Mouse (Mus musculus): ENCODE data around the gene Grn. TPM values are rescaled to one million over a fixed set of nuclear protein-coding genes. Genes with fewer than 3 reads are reported as not detected.
A peak's percentile ranks its signal among the peaks of the same experiment; 100 is the strongest.

The Grn gene
- polyA plus RNA-seq, 1 experiment from 2014 or later = 88.6 TPM

DNA sequence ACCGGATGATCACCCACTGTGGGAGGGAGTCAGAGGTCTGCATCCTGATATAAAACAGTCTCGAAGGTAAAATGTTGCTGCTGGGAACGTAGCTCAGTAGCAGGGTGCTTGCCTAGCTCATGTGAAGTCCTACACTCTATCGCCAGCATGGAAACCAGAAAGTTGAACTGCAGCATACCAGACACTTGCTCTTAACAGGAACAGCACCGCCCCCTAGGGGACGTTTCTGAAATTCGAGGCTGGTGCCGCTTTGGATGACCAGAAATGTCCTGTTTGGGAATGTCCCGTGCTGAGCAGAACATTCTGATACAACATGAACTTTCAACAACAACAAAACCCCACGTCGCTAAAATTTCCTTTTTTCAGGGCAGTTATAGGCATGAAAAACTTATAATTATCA lies 18.4 kb upstream of the Grn start:
- no peaks in the 10 kb centered on the region for H3K9me3 ChIP-seq
- H3K4me3 ChIP-seq = no peak overlapping the region
- H3K4me1 ChIP-seq (replicated peaks) = peaks cover 20% of the 10 kb centered on the region
- no peak overlapping the region for H3K9ac ChIP-seq
- no peaks in the 10 kb centered on the region for H3K27me3 ChIP-seq
- ATAC-seq (ENCODE audit: low read depth) = no peak
- WGBS = 9% methylated on average over 11 of the region's 11 CpGs
- no peak overlapping the region for H3K4me2 ChIP-seq
- H3K36me3 ChIP-seq = no peaks in the 10 kb centered on the region
- no peak overlapping the region for H3K27ac ChIP-seq (replicated peaks)

DNA sequence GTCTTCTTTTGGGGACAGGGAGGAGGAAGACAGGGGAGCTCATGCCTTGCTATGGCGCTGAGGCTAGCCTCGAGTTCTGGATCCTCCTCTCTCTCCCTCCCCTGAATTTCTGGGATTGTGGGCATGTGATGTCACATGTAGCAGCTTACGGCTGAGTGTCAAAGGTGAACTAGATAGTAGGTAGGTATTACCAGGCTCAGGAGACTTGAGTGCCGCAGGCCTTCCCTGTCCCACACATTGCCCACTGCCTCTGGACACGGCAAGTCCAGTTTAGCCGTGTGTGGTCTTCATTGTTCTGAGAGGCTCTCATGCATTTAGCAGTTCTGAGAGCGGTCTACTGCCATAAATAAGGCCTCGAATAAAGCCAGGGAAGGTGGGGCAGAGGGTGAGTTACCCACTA lies 17.1 kb upstream of the Grn start:
- 63% methylated on average over 8 of the region's 8 CpGs for WGBS
- peaks cover 12% of the 10 kb centered on the region for H3K4me1 ChIP-seq (replicated peaks)
- no peaks in the 10 kb centered on the region for H3K9me3 ChIP-seq
- H3K9ac ChIP-seq = no peak overlapping the region
- no peaks in the 10 kb centered on the region for H3K27me3 ChIP-seq
- no peaks in the 10 kb centered on the region for H3K36me3 ChIP-seq
- no peak for ATAC-seq (ENCODE audit: low read depth)
- no peak overlapping the region for H3K4me3 ChIP-seq
- H3K27ac ChIP-seq (replicated peaks) = no peak overlapping the region
- no peak overlapping the region for H3K4me2 ChIP-seq

DNA sequence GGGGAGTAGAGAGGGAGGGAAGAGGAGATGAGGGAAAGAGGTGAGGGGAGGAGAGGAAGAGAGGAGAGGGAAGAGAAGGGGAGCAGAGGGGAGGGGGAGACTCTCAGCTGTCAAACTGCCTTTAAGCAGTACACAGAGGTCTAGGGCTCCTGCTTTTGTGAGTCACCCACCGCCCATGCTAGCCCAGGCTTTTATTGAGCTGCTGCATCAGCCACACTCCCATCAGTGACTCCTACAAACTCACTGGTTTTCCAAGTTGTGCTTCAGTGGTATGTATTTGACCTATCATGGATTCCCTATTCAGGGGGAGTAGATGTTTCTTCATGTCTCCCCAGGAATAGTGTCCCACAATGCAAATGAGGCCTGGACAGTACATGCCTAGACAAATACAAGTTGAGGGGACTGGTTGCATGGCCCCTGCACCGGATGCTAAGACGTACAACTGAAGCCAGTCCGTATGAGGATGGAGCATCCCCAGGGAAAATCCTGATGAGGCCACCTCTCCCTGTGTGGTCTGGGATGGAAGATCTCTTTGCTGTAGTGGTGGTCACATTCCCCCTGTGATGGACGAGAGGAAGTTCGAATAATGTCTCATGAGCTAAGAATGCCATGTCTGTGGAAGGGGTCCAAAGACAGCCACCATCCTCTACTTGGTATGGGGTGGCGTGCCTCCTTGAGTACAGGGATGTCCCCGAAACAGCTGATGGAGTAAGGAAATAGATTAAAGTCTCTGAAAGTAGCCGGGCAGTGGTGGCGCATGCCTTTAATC lies 14.9 kb upstream of the Grn start:
- Histone ChIP-seq H3K4me1 (replicated peaks) (peaks cover 4% of the 10 kb centered on the region; the same call in 1 of the 2 replicates), H3K36me3 (no peaks in the 10 kb centered on the region), H3K9me3 (no peaks in the 10 kb centered on the region), H3K4me3 (no peak overlapping the region), H3K4me2 (no peak overlapping the region), H3K27me3 (no peaks in the 10 kb centered on the region), H3K9ac (no peak overlapping the region), H3K27ac (replicated peaks) (no peak overlapping the region)
- no peak for ATAC-seq (ENCODE audit: low read depth)
- 73% methylated on average over 10 of the region's 10 CpGs for WGBS

DNA sequence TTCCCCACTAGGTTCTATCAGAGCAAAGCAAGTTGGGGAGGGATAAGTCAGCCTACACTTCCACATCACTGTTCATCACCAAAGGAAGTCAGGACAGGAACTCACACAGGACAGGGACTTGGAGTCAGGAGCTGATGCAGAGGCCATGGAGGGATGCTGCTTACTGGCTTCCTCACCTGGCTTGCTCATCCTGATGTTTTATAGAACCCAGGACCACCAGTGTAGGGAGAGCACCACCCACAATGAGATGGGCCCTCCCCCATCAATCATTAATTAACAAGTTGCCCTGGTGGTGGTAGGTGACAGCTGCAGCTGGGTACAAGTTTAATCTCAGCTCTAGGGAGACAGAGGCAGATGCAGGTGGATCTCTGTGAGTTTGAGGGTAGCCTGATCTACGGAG lies 13.0 kb upstream of the Grn start:
- Histone ChIP-seq H3K36me3 (no peaks in the 10 kb centered on the region), H3K4me2 (no peak overlapping the region), H3K9ac (no peak overlapping the region), H3K4me1 (replicated peaks) (no peaks in the 10 kb centered on the region), H3K27me3 (no peaks in the 10 kb centered on the region), H3K4me3 (no peak overlapping the region), H3K27ac (replicated peaks) (no peak overlapping the region), H3K9me3 (no peaks in the 10 kb centered on the region)
- WGBS = 85% methylated on average over 1 of the region's 1 CpGs
- no peak for ATAC-seq (ENCODE audit: low read depth)

DNA sequence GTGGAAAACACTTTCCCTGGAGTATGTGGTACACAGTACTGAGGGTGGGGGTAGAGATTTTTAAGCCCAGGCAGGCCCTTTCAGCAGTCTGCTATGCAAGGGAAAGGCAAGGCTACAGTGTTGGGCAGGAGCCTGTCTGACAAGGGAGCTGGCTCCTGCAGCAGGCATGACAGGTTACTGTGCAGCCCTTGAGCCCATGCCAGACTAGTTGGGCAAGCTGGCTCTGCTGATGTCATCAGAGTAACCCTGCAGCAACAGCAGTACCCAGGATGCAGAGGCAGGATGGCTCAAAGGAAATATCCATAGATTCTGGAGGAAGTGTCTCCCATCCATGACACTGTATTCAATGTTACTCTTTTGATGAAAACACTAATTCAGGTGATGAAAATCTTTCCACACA lies 11.2 kb upstream of the Grn start:
- no peak overlapping the region for H3K4me2 ChIP-seq
- no peaks in the 10 kb centered on the region for H3K9me3 ChIP-seq
- H3K9ac ChIP-seq = no peak overlapping the region
- H3K27ac ChIP-seq (replicated peaks) = no peak overlapping the region
- no peaks in the 10 kb centered on the region for H3K36me3 ChIP-seq
- H3K4me1 ChIP-seq (replicated peaks) = no peaks in the 10 kb centered on the region
- no peak for ATAC-seq (ENCODE audit: low read depth)
- no peak overlapping the region for H3K4me3 ChIP-seq
- no peaks in the 10 kb centered on the region for H3K27me3 ChIP-seq

DNA sequence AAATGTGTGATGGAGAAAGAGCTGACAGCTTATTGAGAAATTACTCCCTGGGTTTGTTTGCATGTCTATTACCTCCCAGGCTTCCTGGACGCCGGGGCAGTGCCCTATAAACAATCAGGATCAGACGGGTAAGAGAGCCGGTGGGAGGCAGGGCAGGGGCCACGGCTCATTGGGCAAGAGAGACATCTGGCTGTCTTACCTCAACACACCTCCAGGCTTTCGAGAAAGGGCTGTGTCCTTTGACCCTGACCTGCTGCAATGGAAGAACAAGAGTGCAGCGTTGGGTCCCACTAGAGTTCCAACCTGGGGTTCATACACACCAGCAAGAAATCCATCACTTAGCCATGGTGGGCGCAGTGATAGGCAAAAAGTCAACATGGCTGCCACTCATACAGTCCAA lies 8.6 kb upstream of the Grn start:
- Histone ChIP-seq H3K4me3 (no peak overlapping the region), H3K9ac (no peak overlapping the region), H3K27me3 (no peaks in the 10 kb centered on the region), H3K36me3 (no peaks in the 10 kb centered on the region), H3K27ac (replicated peaks) (no peak overlapping the region), H3K4me2 (no peak overlapping the region), H3K9me3 (no peaks in the 10 kb centered on the region), H3K4me1 (replicated peaks) (no peaks in the 10 kb centered on the region)
- ATAC-seq (ENCODE audit: low read depth) = no peak
- 55% methylated on average over 8 of the region's 8 CpGs for WGBS

DNA sequence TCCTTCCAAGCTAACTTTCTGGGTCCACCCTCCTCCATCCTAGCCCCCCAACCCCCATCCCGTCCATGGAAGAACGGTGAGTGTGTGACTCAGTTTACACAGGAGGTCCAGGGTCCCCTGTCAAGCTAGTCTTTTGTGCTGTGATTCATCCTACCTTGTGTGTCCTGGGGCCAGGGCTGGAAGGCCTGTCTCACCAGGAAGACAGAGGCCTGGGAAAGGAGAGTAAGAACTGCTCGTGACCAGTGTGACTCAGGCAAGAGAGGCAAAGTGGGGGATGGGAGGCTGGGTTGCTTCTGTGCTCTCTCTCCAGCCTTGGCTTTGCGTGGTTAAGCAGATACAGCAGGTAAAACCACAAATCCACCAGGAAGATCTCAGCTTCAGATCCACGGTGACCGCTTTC lies 5.4 kb upstream of the Grn start:
- no peak overlapping the region for H3K27ac ChIP-seq (replicated peaks)
- no peak overlapping the region for H3K4me3 ChIP-seq
- no peaks in the 10 kb centered on the region for H3K36me3 ChIP-seq
- peaks cover 2% of the 10 kb centered on the region for H3K4me1 ChIP-seq (replicated peaks)
- H3K9ac ChIP-seq = no peak overlapping the region
- H3K27me3 ChIP-seq = no peaks in the 10 kb centered on the region
- no peak overlapping the region for H3K4me2 ChIP-seq
- no peaks in the 10 kb centered on the region for H3K9me3 ChIP-seq
- ATAC-seq (ENCODE audit: low read depth) = no peak
- WGBS = 81% methylated on average over 6 of the region's 6 CpGs

DNA sequence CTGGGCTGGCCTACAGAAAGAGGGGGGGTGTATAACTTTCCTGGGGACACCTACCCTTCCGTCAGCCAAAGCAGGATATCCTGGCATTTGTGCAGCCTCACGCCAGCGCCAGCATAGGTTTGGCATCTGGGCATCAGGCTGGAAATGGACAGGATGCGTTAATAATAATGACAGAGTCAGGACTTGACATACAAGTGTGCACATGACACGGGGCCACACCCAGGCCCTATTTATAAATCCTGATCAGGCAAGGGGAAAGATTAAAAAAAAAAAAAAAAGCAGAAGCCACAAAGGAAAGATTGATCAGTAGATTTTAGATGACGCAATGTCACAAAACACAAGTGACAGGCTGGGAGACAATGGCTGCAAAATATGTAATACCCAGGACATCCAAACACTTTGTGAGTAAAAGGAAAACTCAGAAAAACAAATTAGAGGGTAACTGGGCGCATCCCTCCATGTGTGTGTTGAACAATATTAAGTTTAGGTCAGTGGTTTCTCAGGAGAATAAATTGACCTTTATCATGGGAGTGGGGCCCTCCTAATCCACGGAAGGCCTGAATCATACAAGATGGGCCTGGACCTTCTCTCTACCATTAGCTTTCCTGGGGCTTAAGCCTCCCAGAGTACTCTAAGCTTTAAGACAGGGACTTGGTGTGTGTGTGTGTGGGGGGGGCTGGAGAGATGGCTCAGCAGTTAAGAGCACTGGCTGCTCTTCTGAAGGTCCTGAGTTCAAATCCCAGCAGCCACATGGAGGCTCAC lies 4.4 kb upstream of the Grn start:
- H3K27ac ChIP-seq (replicated peaks) = no peak overlapping the region

DNA sequence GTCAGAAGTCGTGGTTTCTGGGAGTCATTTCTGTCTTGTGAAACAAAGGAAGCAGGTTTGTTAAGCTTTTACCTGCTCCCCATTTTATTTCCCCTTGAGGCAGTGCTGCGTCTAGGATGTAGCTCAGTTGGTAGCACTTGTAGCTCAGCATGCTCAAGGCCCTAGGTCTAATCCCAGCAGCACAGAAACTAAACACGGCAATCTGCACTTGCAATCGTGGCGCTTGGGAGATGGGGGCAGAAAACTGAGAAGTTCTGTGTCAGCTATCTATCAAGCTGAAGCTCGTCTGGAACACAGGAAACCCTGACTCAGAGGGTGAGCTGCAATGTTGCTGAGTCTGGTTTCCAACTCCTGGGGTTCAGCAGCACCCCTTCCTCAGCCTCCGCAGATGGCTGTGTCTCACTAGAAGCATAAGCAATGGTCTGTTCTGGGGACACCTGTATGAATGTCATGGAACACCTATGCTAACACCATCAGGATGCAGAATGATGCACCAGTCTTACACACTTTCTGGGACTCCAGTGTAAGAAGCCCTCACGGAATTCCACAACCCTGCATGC lies 1.1 kb upstream of the Grn start:
- H3K4me2 ChIP-seq = peak overlapping the region; percentile 98
- peaks cover 12% of the 10 kb centered on the region for H3K36me3 ChIP-seq
- peaks cover 28% of the 10 kb centered on the region for H3K4me1 ChIP-seq (replicated peaks)
- H3K9ac ChIP-seq = no peak overlapping the region
- no peak overlapping the region for H3K27ac ChIP-seq (replicated peaks)
- WGBS = 77% methylated on average over 8 of the region's 8 CpGs
- H3K4me3 ChIP-seq = no peak overlapping the region
- H3K27me3 ChIP-seq = no peaks in the 10 kb centered on the region
- ATAC-seq (ENCODE audit: low read depth) = no peak
- H3K9me3 ChIP-seq = no peaks in the 10 kb centered on the region

More for the DNA sequence above, 4.4 kb upstream of the Grn start:
- Histone ChIP-seq H3K4me2 (no peak overlapping the region), H3K4me3 (no peak overlapping the region), H3K4me1 (replicated peaks) (peaks cover 9% of the 10 kb centered on the region), H3K36me3 (no peaks in the 10 kb centered on the region), H3K9me3 (no peaks in the 10 kb centered on the region), H3K27me3 (no peaks in the 10 kb centered on the region), H3K9ac (no peak overlapping the region)
- 85% methylated on average over 8 of the region's 8 CpGs for WGBS
- ATAC-seq (ENCODE audit: low read depth) = no peak

DNA sequence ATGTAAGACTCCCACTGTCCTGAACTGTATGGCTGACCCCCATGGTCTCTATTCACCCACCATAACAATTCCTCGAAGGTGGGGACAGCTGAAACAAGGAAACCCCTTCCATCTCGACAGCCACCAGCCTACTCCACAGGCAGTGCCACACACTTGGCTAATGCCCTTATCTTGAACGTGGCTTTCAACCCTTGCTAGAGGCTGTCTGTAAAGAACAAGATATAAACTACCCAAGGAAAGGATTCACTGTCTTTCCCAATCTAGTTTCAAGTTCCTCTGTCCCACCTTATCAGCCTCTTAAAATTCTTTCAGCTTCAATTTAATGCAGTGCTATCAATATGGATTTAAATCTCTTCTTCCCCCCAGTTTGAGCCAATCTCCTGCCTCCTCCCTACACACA lies 564 bp upstream of the Grn start:
- Histone ChIP-seq H3K4me3 (peak overlapping the region; percentile 67), H3K27ac (replicated peaks) (peak overlapping the region; percentile 53; the same call in 1 of the 2 replicates), H3K9me3 (no peaks in the 10 kb centered on the region), H3K4me1 (replicated peaks) (peaks cover 33% of the 10 kb centered on the region), H3K9ac (peak overlapping the region; percentile 72), H3K36me3 (peaks cover 15% of the 10 kb centered on the region), H3K4me2 (peak overlapping the region; percentile 98), H3K27me3 (no peaks in the 10 kb centered on the region)
- 48% methylated on average over 3 of the region's 3 CpGs for WGBS
- ATAC-seq (ENCODE audit: low read depth) = no peak

DNA sequence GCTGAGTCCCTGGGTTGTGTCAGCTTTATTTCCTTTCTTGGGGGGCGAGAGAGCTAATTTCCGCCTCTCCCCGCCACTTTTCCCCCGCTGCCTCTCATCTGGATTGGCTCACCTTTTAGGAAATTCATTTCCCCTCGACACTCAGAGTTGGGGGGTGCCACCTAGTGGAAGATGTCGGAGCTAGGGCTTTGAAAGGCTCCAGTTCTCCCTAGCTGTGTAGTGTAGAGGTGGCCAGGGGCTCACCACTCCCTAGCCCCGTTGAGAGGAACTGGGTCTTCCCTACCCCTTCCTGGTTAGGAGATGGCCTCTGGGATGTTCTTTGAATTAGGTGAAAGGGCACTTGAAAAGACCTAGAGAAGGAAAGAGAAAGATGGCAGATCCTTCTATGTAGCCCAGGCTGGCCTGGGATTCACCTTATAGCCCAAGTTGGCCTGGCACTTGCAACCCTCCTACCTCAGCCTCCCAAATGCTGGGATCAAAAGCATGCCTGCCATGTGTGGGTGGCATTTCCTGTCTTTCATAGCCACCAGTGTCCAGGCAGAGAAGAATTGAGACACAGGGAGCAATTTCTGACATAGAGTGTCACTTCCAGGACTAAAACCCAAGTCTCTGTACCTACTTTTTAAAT lies 1.0 kb downstream of the Grn start:
- H3K36me3 ChIP-seq = peaks cover 31% of the 10 kb centered on the region
- H3K27me3 ChIP-seq = no peaks in the 10 kb centered on the region
- H3K4me1 ChIP-seq (replicated peaks) = peaks cover 41% of the 10 kb centered on the region
- WGBS = 0% methylated on average over 7 of the region's 7 CpGs
- peak overlapping the region; percentile 72 for H3K9ac ChIP-seq
- H3K4me2 ChIP-seq = peak overlapping the region; percentile 98
- H3K4me3 ChIP-seq = peak overlapping the region; percentile 67
- no peaks in the 10 kb centered on the region for H3K9me3 ChIP-seq
- H3K27ac ChIP-seq (replicated peaks) = peak overlapping the region; percentile 81
- peak; percentile 64 for ATAC-seq (ENCODE audit: low read depth)

DNA sequence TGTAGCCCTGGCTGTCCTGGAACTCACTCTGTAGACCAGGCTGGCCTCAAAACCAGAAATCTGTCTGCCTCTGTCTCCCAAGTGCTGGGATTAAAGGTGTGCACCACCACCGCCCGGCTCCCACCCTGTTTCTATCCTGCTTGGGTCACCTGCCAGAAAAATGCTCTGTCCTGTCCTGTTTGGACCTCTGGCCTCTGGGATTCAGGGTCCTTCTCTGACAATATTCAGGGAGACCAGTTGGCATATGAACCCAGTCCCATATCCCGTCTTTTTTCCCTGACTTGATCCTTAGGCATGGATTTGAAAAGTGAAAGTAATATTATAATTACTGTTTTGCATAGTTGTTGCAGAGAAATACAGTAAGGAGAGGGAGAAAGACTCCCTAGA lies 1.6 kb downstream of the Grn start:
- Histone ChIP-seq H3K9ac (no peak overlapping the region), H3K27ac (replicated peaks) (no peak overlapping the region), H3K36me3 (peaks cover 37% of the 10 kb centered on the region), H3K27me3 (no peaks in the 10 kb centered on the region), H3K4me1 (replicated peaks) (peaks cover 46% of the 10 kb centered on the region), H3K4me2 (no peak overlapping the region), H3K4me3 (no peak overlapping the region), H3K9me3 (no peaks in the 10 kb centered on the region)
- WGBS = 82% methylated on average over 3 of the region's 3 CpGs
- no peak for ATAC-seq (ENCODE audit: low read depth)
